Mouse (Mus musculus) E14TG2a.4 (cell line): ENCODE measurements at regions not wholly inside any gene's neighbourhood (a gene's known extent, or its start where the extent isn't known, plus 50 kb on each side); places are given as distances from the start of the nearest gene placed in this dataset.

Experiments used
- CTCF ChIP-seq: conservative IDR thresholded peaks from 2 replicates; pipeline ENCODE4 v1.5.1; 2014; ENCODE audit warnings: low read length
- NANOG ChIP-seq: IDR thresholded peaks from 2 replicates; pipeline ENCODE4 v1.6.1; 2014; ENCODE audit warnings: borderline replicate concordance, low read length, mixed read lengths
- POU5F1 ChIP-seq: IDR thresholded peaks from 2 replicates; pipeline ENCODE4 v1.6.1; 2014; ENCODE audit warnings: low read length, borderline replicate concordance

DNA sequence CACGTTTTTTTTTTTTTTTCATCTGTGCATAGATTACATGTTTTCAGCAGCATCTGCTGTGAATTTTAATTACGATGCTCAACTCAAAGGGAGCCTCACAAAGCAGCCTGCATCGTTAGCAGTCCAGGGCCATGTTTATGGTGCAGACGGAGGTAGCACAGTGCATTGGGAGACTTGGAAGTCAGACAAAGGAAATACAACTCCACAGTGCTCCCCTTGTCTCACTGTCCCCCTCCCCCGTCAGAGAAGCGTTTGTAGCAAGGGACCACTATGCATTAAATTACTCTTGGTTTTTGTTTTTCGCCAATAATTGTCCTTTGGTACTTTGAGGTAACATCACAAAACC, 336.5 kb downstream of the Glrx3 start:
- TF ChIP-seq CTCF = no peak
- no peak for TF ChIP-seq POU5F1
- TF ChIP-seq NANOG = no peak
